Mouse (Mus musculus) bone marrow, adult 2 months (tissue): Measurements from ENCODE around the gene Cd22.

Source experiments
- CTCF ChIP-seq: fragments of 200-500 bp; IDR thresholded peaks from 2 replicates; pipeline ENCODE4 v1.5.1; 2011; ENCODE audit warnings: low read length, control low read depth; ENCODE audit not compliant: control insufficient read depth, insufficient read depth
- POLR2A ChIP-seq: fragments of 200-500 bp; IDR thresholded peaks from 2 replicates; pipeline ENCODE4 v1.6.1; 2011; ENCODE audit warnings: low read depth, mild to moderate bottlenecking, control low read depth, low read length, borderline replicate concordance; ENCODE audit not compliant: control insufficient read depth

DNA sequence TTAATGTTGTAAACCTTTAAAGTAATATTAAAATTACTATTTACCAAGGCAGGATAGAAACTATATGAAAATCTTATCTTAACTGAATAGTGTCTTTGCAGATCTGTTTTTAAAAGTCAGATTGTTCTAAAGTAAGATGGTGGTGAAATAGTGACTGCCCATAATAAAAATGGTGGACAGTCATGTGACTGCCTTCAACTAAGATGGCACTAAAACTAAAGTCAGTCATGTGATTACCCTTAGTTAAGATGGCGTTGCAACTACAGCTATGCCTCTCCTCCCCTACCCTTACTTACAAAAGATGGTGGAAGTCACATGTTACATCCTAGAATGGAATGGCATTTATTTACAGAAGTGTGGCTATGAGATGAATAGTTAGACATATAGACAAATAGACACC is 28.7 kb downstream of the Cd22 start:
- TF ChIP-seq CTCF (no peak), POLR2A (no peak)
